Mouse (Mus musculus): ENCODE data around the gene Cradd. TPM values are rescaled to one million over a fixed set of nuclear protein-coding genes. Genes with fewer than 3 reads are reported as not detected.

The Cradd gene
- total RNA-seq, 2 experiments from 2014 or later: 5.7 to 6.7 TPM

- DNase-seq (ENCODE audit: low spot score in 2 of 2): no peak
Measured at GRCm38 (mm10) chr10:95210167-95210566, 113.8 kb downstream of the Cradd start.

GRCm38 (mm10) chr10:95207423-95207822, 116.5 kb downstream of the Cradd start:
- DNase-seq (ENCODE audit: low spot score in 2 of 2): no peak

DNA sequence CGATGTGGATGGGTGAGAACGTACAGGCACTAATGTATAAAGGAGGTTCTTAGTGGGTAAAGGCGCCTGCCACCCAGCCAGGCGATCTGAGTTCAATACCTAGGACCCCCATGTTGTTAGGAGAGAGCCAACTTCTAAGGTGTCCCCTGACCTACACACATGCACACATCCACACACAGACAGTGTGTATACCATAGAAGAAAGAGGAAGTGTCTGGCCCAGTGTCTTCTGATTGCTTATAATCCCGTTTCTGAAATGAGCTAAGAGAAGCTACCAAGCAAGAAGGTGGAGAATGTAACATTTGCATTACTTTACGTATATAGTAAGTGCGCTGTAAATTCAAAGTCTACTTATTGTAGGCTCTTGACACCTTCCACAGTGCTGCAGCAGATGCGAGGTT, 122.4 kb downstream of the Cradd start:
- DNase-seq (ENCODE audit: low spot score in 2 of 2): no peak

DNA sequence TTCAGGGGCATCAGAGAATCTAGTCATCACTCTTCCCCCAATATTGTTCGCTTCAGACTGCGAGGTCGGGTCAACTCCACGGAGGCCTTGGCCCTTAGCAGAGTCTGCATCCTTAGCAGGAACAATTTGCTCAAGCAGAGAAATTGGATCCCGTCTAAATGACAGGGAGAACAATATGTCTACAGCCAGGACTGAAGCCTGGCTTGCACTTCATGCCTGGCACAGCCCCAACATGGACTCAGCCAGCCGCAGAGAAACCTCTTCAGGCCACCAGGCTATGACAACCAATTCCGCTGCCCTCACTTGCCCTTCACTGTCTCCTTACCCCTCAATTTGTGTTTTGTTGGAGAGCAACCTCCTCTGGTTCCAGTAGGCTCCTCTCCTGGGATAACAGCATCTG, 123.6 kb downstream of the Cradd start:
- no peak for DNase-seq (ENCODE audit: low spot score in 2 of 2)

GRCm38 (mm10) chr10:95199541-95200269, 124.2 kb downstream of the Cradd start:
- DNase-seq (ENCODE audit: low spot score in 2 of 2): no peak

DNA sequence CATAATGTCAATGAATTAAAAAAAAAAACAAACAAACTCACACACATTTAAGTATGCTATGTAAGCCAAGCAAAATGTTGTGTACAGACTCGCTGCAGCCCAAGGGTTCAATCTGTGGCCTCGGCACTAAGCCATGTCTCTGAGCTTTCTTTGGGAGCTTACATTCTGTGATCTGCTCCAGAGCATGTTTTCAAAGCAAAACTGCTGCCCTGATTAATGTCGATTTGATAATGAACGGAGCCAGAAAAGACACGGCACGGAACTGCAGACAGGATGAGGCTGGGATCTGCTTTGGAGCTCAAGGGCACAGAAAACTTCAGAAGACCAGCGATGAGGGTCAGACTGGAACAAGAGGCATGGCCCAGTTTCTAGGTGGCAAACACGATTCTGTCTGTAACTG, 126.6 kb downstream of the Cradd start:
- DNase-seq (ENCODE audit: low spot score in 2 of 2): no peak

- no peak for DNase-seq (ENCODE audit: low spot score in 2 of 2)
Measured at GRCm38 (mm10) chr10:95195719-95196118, 128.2 kb downstream of the Cradd start.

DNA sequence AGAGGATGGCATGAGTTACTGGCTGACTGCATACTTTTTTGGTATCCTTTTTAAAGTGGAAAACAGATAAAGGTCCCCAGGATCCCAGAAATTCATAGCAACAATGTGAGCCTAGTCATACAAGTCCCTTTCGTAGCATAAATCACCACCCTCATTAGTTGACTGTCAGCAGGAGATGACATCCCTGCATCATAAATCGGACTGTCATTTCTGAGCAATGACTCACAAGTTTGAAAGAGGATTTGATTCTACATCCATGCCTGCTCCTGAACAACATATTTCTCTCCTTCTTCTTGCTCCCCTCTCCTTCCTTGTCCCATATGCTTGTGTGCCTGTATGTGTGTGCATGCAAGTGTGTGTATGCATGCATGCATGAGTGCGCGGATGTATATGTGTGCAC, 129.2 kb downstream of the Cradd start:
- DNase-seq (ENCODE audit: low spot score in 2 of 2): no peak

DNA sequence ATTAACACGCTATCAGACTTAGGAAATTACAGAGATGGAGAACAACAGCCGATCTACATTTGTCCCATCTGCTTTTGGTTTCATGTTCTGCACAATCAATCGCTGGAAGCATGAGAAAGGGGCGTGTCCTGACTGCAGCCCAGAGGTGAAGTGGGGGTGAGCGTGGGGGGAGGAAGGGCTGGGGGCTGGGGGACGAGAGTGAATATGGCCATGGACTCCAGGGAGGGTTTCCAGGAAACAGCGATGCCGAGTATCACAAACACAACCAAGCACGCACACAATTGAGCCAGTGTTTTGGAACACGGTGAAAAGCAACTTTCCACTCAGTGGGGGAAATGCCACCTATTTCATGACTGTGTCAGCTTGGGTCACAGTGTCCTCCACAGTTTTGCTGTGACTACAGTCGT, 130.1 kb downstream of the Cradd start:
- DNase-seq (ENCODE audit: low spot score in 2 of 2): no peak

- peak in 1 of 2 experiments; percentile 57 for DNase-seq (ENCODE audit: low spot score in 2 of 2)
Measured at GRCm38 (mm10) chr10:95191881-95192280, 132.1 kb downstream of the Cradd start.

DNA sequence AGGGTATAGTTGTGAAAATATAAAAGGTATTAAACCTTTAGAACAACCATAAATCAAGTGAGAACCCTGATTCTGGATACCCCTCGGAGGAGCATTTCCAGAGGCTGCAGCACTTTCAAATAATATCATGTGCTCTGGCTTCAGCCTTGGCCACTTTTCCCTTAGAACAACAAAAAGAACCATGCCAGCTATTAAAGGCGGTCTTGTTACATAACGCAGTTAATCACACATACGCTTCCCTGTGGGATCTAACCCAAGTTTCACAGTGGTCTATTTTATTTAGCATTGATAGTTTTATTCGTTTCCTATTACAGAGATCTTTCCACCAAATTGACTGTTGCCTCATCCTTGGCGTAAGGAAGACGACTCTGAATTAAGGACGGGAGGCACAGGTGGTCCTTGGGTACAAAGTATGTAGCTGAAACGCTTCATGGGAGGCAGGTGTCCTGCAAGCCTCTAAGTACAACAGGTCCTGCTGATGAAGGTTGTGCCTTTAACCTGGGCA, 132.7 kb downstream of the Cradd start:
- DNase-seq (ENCODE audit: low spot score in 2 of 2): peak in 1 of 2 experiments; percentile 41

- no peak for DNase-seq (ENCODE audit: low spot score in 2 of 2)
Measured at GRCm38 (mm10) chr10:95189550-95190211, 134.3 kb downstream of the Cradd start.

DNA sequence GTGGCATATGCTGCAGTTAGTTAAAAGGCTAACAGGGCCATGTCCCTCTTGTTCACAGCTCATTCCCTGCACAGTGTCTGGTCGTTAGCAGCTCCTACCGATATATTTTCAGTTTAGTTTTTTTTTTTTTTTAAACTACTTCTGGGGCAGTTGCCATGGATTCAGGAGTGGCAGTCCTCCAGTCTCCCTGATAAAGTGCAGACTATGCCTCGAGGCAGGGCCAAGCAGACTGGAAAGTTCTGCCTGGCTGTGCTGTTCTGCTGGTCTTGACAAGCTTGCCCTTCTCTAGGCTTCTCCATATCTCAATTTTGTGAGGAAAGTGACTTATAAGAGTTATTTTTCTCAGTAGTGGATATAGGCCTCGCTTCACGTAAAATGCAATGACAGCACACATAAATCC, 139.7 kb downstream of the Cradd start:
- no peak for DNase-seq (ENCODE audit: low spot score in 2 of 2)

GRCm38 (mm10) chr10:95183051-95183450, 140.9 kb downstream of the Cradd start:
- DNase-seq (ENCODE audit: low spot score in 2 of 2): peak in 1 of 2 experiments; percentile 77

DNA sequence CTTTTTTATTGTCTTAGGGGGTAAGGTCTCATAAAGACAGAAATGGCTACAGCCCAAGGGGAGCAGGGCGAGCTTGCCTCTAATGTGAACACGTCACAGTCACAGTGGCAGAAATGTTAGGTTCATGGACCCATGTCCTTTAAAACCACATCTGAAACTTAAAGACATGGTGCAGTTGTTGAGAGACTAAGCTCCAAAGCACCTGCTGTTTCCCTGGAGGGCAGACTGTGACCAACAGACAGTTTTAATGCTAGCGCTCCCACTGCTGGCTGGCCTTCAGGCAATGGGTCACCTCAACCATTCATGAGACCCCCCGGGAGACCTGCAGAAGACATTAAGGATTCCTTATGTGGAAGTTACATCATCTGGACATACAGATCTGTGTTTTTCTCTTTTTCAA, 141.5 kb downstream of the Cradd start:
- DNase-seq (ENCODE audit: low spot score in 2 of 2): no peak

- peak in 1 of 2 experiments; percentile 55 for DNase-seq (ENCODE audit: low spot score in 2 of 2)
Measured at GRCm38 (mm10) chr10:95181553-95181952, 142.4 kb downstream of the Cradd start.

GRCm38 (mm10) chr10:95180900-95181299, 143.0 kb downstream of the Cradd start:
- no peak for DNase-seq (ENCODE audit: low spot score in 2 of 2)

DNA sequence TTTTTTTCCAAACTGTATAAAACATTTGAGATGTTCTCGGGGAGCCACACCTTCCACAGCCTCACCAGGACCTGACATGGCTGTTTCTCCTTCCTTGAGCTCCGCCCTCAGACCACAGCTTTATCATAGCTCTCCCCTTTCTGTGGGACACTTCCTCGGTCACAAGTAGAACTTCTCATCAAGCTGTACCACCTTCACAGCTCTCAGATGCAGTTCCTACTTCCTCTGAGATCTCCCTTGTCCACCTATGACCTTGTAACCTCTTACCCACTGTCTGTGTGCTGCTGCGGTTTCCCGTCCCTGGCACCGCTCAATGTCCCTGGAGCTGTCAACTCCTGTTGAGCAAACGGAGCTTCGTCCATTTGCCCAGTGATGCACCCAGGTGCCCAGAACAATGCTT, 143.8 kb downstream of the Cradd start:
- DNase-seq (ENCODE audit: low spot score in 2 of 2): no peak

DNA sequence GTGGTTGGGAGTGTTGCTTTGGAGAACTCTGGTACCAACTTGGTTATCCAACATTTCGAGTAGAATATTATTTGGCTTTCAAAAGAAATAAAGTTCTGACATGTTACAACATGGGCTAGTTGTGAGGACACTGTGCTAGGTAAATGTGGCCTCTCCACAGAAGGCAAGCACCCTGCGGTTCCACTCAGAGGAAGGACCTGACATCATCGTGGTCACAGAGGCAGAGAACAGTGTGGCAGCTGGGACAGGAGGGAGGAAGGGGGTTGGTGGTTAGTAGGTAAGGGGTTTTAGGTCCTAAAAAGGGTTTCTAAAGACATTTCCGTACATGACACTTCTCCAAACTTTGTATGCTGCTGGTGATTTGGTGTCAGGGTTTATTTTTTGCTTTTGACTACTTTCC, 145.1 kb downstream of the Cradd start:
- DNase-seq (ENCODE audit: low spot score in 2 of 2): no peak

- DNase-seq (ENCODE audit: low spot score in 2 of 2): no peak
Measured at GRCm38 (mm10) chr10:95175423-95176120, 148.4 kb downstream of the Cradd start.

GRCm38 (mm10) chr10:95174260-95174659, 149.7 kb downstream of the Cradd start:
- no peak for DNase-seq (ENCODE audit: low spot score in 2 of 2)

GRCm38 (mm10) chr10:95170721-95171354, 153.1 kb downstream of the Cradd start:
- DNase-seq (ENCODE audit: low spot score in 2 of 2): no peak

Data from layer of hippocampus, adult 18-20 months (tissue).